Mouse (Mus musculus): Measurements from ENCODE around the gene Dnase2a. TPM values are rescaled to one million over a fixed set of nuclear protein-coding genes. Genes with fewer than 3 reads are reported as not detected.
A peak's percentile ranks its signal among the peaks of the same experiment; 100 is the strongest.

Dnase2a gene
- polyA plus RNA-seq, 1 experiment from 2014 or later, result 24.0 TPM

DNA sequence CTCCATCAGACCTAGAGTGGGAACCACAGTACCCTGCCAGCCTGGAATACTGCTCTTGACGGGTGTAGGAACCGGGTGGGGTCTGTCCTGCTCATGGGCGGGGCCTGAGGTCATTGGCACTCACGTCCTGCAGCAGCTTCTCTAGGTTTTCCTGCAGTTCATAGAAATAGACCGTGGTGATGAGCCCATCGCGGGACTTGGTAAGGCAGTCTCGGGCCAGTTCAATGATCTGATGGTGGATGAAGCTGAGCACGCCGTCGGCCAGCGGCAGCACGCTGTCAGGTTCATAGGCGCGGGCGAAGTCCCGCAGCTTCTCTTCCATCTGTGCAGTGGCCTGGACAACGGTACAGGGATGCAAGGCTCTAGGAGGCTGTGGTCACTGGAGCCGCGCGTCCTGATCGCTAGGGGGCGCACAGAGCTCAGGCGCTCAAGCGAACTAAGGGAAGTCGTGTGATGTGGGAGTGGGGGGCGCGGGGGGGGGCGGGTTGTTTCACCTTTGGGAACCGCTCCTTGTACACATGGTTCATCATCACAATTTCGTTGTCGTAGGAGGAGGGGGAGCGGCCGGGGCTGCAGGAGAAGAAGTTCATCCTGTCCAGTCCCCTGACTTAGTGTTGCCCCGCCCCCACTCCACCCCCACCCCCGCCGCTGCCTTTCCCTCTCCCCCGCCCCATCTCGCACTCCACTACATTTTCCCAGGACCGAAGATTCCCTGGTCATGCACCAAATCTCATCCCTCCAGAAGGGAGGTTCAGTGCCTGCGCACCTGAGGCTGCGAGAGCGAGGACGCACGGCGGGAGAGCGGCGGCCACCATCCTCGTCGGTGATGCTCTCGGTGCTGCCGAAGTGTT lies 20.3 kb downstream of the Dnase2a start:
- DNase-seq (ENCODE audit: low spot score) (peak; percentile 70), ATAC-seq (peak; percentile 64)
- Histone ChIP-seq H3K27me3 (replicated peaks; ENCODE audit: insufficient read depth, low read length) (peaks cover 24% of the 10 kb centered on the region), H3K4me3 (ENCODE audit: low read depth, low read length) (peak overlapping the region; percentile 12; the same call in 1 of the 2 replicates), H3K9ac (replicated peaks; ENCODE audit: low read depth) (no peak overlapping the region), H3K9me3 (ENCODE audit: low read length) (no peaks in the 10 kb centered on the region), H3K36me3 (ENCODE audit: insufficient read depth, low read length) (no peaks in the 10 kb centered on the region), H3K27ac (ENCODE audit: low read length) (no peak overlapping the region), H3K4me1 (ENCODE audit: insufficient read depth, low read depth, low read length) (no peaks in the 10 kb centered on the region), H3K4me2 (replicated peaks; ENCODE audit: low read depth, low read length) (peak overlapping the region; percentile 44)
- TF ChIP-seq CTCF (IDR thresholded peaks at IDR 0.05), result peak; percentile 81
- no peak for TF ChIP-seq EP300 (IDR thresholded peaks at IDR 0.05)
- WGBS, result 5% methylated on average over 50 of the region's 52 CpGs

DNA sequence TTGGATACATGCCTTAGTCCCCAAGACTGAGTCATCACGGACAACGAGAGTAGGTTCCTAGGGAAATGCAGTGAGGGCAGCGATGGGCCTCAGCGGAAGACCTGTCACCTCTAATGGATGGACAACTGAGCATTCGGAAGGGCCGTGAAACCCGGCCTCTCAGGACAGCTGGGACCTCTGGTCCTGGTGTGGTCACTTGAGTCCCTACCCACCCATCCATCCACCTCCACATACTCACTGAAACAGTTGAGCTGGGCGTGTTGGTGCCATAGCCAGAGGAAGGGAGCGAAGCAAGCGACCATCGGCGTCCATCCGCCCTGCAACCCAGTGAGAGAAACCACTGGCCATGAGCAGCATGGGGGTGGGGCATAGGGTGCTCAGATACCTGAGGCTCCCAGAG lies 22.2 kb downstream of the Dnase2a start:
- no peak for ATAC-seq
- peaks cover 35% of the 10 kb centered on the region for H3K27me3 ChIP-seq (replicated peaks; ENCODE audit: insufficient read depth, low read length)
- no peaks in the 10 kb centered on the region for H3K9me3 ChIP-seq (ENCODE audit: low read length)
- no peak overlapping the region for H3K4me2 ChIP-seq (replicated peaks; ENCODE audit: low read depth, low read length)
- no peak overlapping the region for H3K9ac ChIP-seq (replicated peaks; ENCODE audit: low read depth)
- DNase-seq (ENCODE audit: low spot score), result no peak
- H3K27ac ChIP-seq (ENCODE audit: low read length), result no peak overlapping the region
- no peak for TF ChIP-seq EP300 (IDR thresholded peaks at IDR 0.05)
- no peak for TF ChIP-seq CTCF (IDR thresholded peaks at IDR 0.05)
- no peak overlapping the region for H3K4me3 ChIP-seq (ENCODE audit: low read depth, low read length)
- H3K4me1 ChIP-seq (ENCODE audit: insufficient read depth, low read depth, low read length), result no peaks in the 10 kb centered on the region
- H3K36me3 ChIP-seq (ENCODE audit: insufficient read depth, low read length), result no peaks in the 10 kb centered on the region
- WGBS, result 87% methylated on average over 13 of the region's 13 CpGs

- TF ChIP-seq EP300 (IDR thresholded peaks at IDR 0.05) (no peak), CTCF (IDR thresholded peaks at IDR 0.05) (no peak)
- H3K4me3 ChIP-seq (ENCODE audit: low read depth, low read length), result no peak overlapping the region
- H3K27ac ChIP-seq (ENCODE audit: low read length), result no peak overlapping the region
- no peaks in the 10 kb centered on the region for H3K4me1 ChIP-seq (ENCODE audit: insufficient read depth, low read depth, low read length)
- no peak overlapping the region for H3K4me2 ChIP-seq (replicated peaks; ENCODE audit: low read depth, low read length)
- 73% methylated on average over 16 of the region's 16 CpGs for WGBS
- peaks cover 45% of the 10 kb centered on the region for H3K27me3 ChIP-seq (replicated peaks; ENCODE audit: insufficient read depth, low read length)
- H3K9ac ChIP-seq (replicated peaks; ENCODE audit: low read depth), result no peak overlapping the region
- ATAC-seq (no peak), DNase-seq (ENCODE audit: low spot score) (no peak)
- H3K9me3 ChIP-seq (ENCODE audit: low read length), result no peaks in the 10 kb centered on the region
- no peaks in the 10 kb centered on the region for H3K36me3 ChIP-seq (ENCODE audit: insufficient read depth, low read length)
Measured at GRCm38 (mm10) chr8:84933767-84934559, 25.6 kb downstream of the Dnase2a start.

DNA sequence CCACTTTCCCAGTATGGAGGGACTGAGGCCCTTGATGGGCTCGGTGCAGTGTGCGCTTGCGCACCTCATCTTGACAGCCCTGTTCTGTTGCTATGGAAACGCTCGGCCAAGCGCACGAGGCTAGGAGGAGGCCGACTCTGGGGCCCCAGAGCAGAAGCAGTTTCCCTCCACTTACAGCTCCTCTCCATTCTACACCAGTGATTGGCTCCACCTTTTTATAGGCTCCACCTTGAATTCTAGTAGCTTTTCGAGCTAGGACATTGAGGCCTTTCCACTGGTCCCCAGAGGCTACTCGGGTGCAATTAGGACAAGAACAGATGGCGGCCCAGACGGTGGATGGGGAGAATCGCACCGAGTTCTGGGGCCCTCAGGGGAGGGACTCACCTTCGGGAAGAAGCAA lies 26.5 kb downstream of the Dnase2a start:
- Histone ChIP-seq H3K9me3 (ENCODE audit: low read length) (no peaks in the 10 kb centered on the region), H3K9ac (replicated peaks; ENCODE audit: low read depth) (no peak overlapping the region), H3K36me3 (ENCODE audit: insufficient read depth, low read length) (no peaks in the 10 kb centered on the region), H3K27me3 (replicated peaks; ENCODE audit: insufficient read depth, low read length) (peaks cover 36% of the 10 kb centered on the region), H3K4me2 (replicated peaks; ENCODE audit: low read depth, low read length) (no peak overlapping the region), H3K4me1 (ENCODE audit: insufficient read depth, low read depth, low read length) (no peaks in the 10 kb centered on the region), H3K4me3 (ENCODE audit: low read depth, low read length) (no peak overlapping the region), H3K27ac (ENCODE audit: low read length) (no peak overlapping the region)
- peak; percentile 29 for DNase-seq (ENCODE audit: low spot score)
- TF ChIP-seq CTCF (IDR thresholded peaks at IDR 0.05) (no peak), EP300 (IDR thresholded peaks at IDR 0.05) (no peak)
- WGBS, result 1% methylated on average over 15 of the region's 15 CpGs
- peak; percentile 50 for ATAC-seq

DNA sequence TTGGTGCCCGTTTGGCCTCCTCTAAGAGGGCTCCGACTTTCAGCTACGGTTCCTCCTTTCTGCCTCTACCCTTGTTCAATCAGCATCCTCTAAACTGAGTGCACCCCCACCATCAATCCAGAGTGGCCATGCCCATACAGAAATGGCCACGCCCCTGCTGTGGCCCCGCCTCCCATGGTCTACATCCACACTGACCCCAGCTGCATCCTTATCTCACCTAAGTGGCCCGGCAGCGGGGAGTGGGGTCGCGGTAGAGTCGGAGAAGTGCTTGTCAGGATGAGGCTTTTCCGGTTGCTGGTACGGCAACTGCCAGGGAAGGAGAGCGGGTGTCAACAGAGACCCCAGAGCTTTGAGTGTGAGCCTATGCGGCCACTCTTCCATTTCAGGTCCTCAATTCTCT lies 27.1 kb downstream of the Dnase2a start:
- Histone ChIP-seq H3K27ac (ENCODE audit: low read length) (no peak overlapping the region), H3K27me3 (replicated peaks; ENCODE audit: insufficient read depth, low read length) (peaks cover 30% of the 10 kb centered on the region), H3K36me3 (ENCODE audit: insufficient read depth, low read length) (no peaks in the 10 kb centered on the region), H3K4me1 (ENCODE audit: insufficient read depth, low read depth, low read length) (no peaks in the 10 kb centered on the region), H3K4me2 (replicated peaks; ENCODE audit: low read depth, low read length) (no peak overlapping the region), H3K4me3 (ENCODE audit: low read depth, low read length) (no peak overlapping the region), H3K9ac (replicated peaks; ENCODE audit: low read depth) (no peak overlapping the region), H3K9me3 (ENCODE audit: low read length) (no peaks in the 10 kb centered on the region)
- 3% methylated on average over 14 of the region's 14 CpGs for WGBS
- ATAC-seq (no peak; the same call in 1 of the 2 replicates), DNase-seq (ENCODE audit: low spot score) (no peak)
- TF ChIP-seq EP300 (IDR thresholded peaks at IDR 0.05) (no peak), CTCF (IDR thresholded peaks at IDR 0.05) (no peak)

Data from lung, postnatal 0 days (tissue).